In the genomic region with DNA sequence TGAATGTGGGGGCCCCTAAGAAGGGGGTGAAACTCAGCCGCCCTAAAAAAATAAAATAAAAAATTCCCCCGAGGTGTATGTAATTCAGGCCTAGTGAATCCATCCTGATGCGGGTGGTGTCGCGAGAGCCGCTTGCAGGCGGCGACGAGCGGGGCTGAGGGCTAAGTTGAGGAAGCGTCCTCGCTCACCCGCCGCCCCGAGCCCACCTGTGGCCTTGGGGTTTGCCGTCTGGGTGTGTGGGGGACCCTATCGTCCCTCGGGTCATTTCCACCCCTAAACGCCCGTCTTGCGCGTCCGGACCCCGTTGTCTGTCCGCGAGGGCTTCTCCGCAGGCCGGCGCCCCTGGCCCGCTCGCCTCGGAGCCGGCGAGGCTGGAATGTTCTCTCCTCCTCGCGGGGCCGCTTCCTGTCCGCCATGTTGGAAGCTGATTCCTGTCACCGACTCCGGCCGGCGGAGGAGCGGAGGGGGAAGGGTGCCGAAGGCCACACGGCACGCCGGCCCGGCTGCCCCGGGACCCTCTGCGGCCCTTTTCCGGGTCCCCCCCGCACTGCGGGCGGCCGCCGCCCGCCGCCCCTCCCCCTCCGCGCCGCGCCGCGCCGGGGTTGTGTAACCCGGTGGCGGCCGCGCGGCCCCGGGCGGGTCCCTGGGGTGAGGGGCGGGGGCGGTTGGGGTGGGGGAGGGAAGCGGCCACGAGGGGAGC, we compare ENCODE assay signal across 7 mouse cellular contexts. TPM values are rescaled to one million over a fixed set of nuclear protein-coding genes. Genes with fewer than 3 reads are reported as not detected.
DNase-seq lines count a peak whose midpoint lies in the region; ATAC-seq and TF ChIP-seq lines count a peak whose summit lies in the region.

No protein-coding gene starts in this region.

- DNase-seq in adrenal gland, postnatal 25 days = peak; percentile 71
- DNase-seq in embryonic facial prominence, embryonic 11.5 days (ENCODE audit: low spot score) = peak; percentile 78
- DNase-seq in heart, adult 11 months = peak; percentile 97
- peak; percentile 82 for DNase-seq in kidney, adult 18-20 months
- DNase-seq in spleen, adult 2 months (ENCODE audit: low read depth in 1 of 2, low spot score in 2 of 2) = peak; percentile 15 to 52

- H3K9me3 ChIP-seq in embryonic facial prominence, embryonic 11.5 days (replicated peaks; ENCODE audit: control insufficient read depth, low read length) = no peaks in the 10 kb centered on the region
- H3K9me3 ChIP-seq in limb, embryonic 13.5 days = no peaks in the 10 kb centered on the region
- no peaks in the 10 kb centered on the region for H3K9me3 ChIP-seq in midbrain, embryonic 15.5 days

- TF ChIP-seq CTCF in spleen, adult 2 months (IDR thresholded peaks at IDR 0.05; ENCODE audit: extremely low read depth, insufficient read depth, insufficient read length, insufficient replicate concordance) = no peak

- H3K9ac ChIP-seq in embryonic facial prominence, embryonic 11.5 days (replicated peaks; ENCODE audit: low read length) = peak overlapping the region; percentile 98
- H3K9ac ChIP-seq in limb, embryonic 13.5 days = peak overlapping the region; percentile 99
- H3K9ac ChIP-seq in midbrain, embryonic 15.5 days = peak overlapping the region; percentile 79

- peak; percentile 25; the same call in 1 of the 2 replicates for ATAC-seq in embryonic facial prominence, embryonic 11.5 days (replicated peaks; ENCODE audit: insufficient number of reproducible peaks, low FRiP score, low TSS enrichment, low read depth)
- ATAC-seq in limb, embryonic 13.5 days (ENCODE audit: low FRiP score, low read depth) = peak; percentile 16; the same call in 1 of the 2 replicates
- peak; percentile 7; the same call in 1 of the 2 replicates for ATAC-seq in midbrain, embryonic 15.5 days (replicated peaks)

- H3K27me3 ChIP-seq in embryonic facial prominence, embryonic 11.5 days (ENCODE audit: control insufficient read depth, insufficient read depth, low read length) = no peaks in the 10 kb centered on the region
- H3K27me3 ChIP-seq in limb, embryonic 13.5 days = no peaks in the 10 kb centered on the region
- no peaks in the 10 kb centered on the region for H3K27me3 ChIP-seq in midbrain, embryonic 15.5 days (replicated peaks)
- no peaks in the 10 kb centered on the region; the same call in 1 of the 2 replicates for H3K27me3 ChIP-seq in spleen, adult 2 months (ENCODE audit: control insufficient read depth, insufficient read depth, low read length)

- WGBS in embryonic facial prominence, embryonic 11.5 days = 0% methylated on average over 54 of the region's 76 CpGs
- under 1% methylated on average over 50 of the region's 76 CpGs for WGBS in limb, embryonic 13.5 days
- under 1% methylated on average over 52 of the region's 76 CpGs for WGBS in midbrain, embryonic 15.5 days
- WGBS in spleen, adult 2 months = under 1% methylated on average over 61 of the region's 76 CpGs

- no peak for TF ChIP-seq POLR2A in spleen, adult 2 months (IDR thresholded peaks at IDR 0.05; ENCODE audit: low read depth, low read length)

- no peaks in the 10 kb centered on the region; the same call in 1 of the 2 replicates for H3K4me1 ChIP-seq in embryonic facial prominence, embryonic 11.5 days (ENCODE audit: control insufficient read depth, insufficient read depth, low read length)
- peaks cover 6% of the 10 kb centered on the region for H3K4me1 ChIP-seq in limb, embryonic 13.5 days
- H3K4me1 ChIP-seq in midbrain, embryonic 15.5 days = peaks cover 17% of the 10 kb centered on the region
- no peaks in the 10 kb centered on the region; the same call in 1 of the 2 replicates for H3K4me1 ChIP-seq in spleen, adult 2 months (ENCODE audit: control insufficient read depth, insufficient read depth, insufficient read length)

- peak overlapping the region; percentile 51 for H3K4me2 ChIP-seq in embryonic facial prominence, embryonic 11.5 days (ENCODE audit: low read depth, low read length)
- peak overlapping the region; percentile 73 for H3K4me2 ChIP-seq in limb, embryonic 13.5 days (replicated peaks)
- peak overlapping the region; percentile 62 for H3K4me2 ChIP-seq in midbrain, embryonic 15.5 days

- peaks cover under 1% of the 10 kb centered on the region for H3K36me3 ChIP-seq in embryonic facial prominence, embryonic 11.5 days (replicated peaks; ENCODE audit: control insufficient read depth, insufficient read depth, low read depth, low read length)
- H3K36me3 ChIP-seq in limb, embryonic 13.5 days = peaks cover 14% of the 10 kb centered on the region
- peaks cover 1% of the 10 kb centered on the region; the same call in 1 of the 2 replicates for H3K36me3 ChIP-seq in midbrain, embryonic 15.5 days (replicated peaks)
- H3K36me3 ChIP-seq in spleen, adult 2 months (ENCODE audit: control insufficient read depth, insufficient read depth, low read length) = peaks cover 6% of the 10 kb centered on the region

- H3K4me3 ChIP-seq in embryonic facial prominence, embryonic 11.5 days (ENCODE audit: low read depth, low read length) = peak overlapping the region; percentile 99
- peak overlapping the region; percentile 100 for H3K4me3 ChIP-seq in limb, embryonic 13.5 days
- peak overlapping the region; percentile 66 for H3K4me3 ChIP-seq in midbrain, embryonic 15.5 days
- peak overlapping the region; percentile 78 for H3K4me3 ChIP-seq in spleen, adult 2 months (ENCODE audit: extremely low read depth, insufficient read depth, insufficient read length)

- H3K27ac ChIP-seq in embryonic facial prominence, embryonic 11.5 days (replicated peaks; ENCODE audit: low read depth, low read length) = peak overlapping the region; percentile 97
- peak overlapping the region; percentile 98 for H3K27ac ChIP-seq in limb, embryonic 13.5 days
- H3K27ac ChIP-seq in midbrain, embryonic 15.5 days = peak overlapping the region; percentile 94
- peak overlapping the region; percentile 100 for H3K27ac ChIP-seq in spleen, adult 2 months (ENCODE audit: insufficient read depth, low read length)

RNA-seq across cellular contexts. Expression of a gene that starts 1.0 kb away (rescaled TPM):
- total RNA-seq in adrenal gland, postnatal 25 days (2021) = 92.9 and 94.1 TPM in 2 replicates
- polyA plus RNA-seq in embryonic facial prominence, embryonic 11.5 days (2014; fragmentation: Nextera tagmentation; extraction: Ambion mirVana) = 4.1 and 4.8 TPM in 2 replicates
- 4.7 and 5.1 TPM in 2 replicates for polyA plus RNA-seq in limb, embryonic 13.5 days (2015; fragmentation: Nextera tagmentation; extraction: Ambion mirVana)
- 3.6 and 4.7 TPM in 2 replicates for polyA plus RNA-seq in midbrain, embryonic 15.5 days (2015; fragmentation: Nextera tagmentation; extraction: Ambion mirVana)
- 12.8 and 13.5 TPM in 2 replicates for polyA plus RNA-seq in spleen, adult 2 months (2012; rRNA removed)

RNA-seq across cellular contexts. Expression of a gene that starts 38.1 kb away (rescaled TPM):
- total RNA-seq in adrenal gland, postnatal 25 days (2021) = not detected in 2 replicates
- 10.6 and 60.0 TPM in 2 replicates for polyA plus RNA-seq in embryonic facial prominence, embryonic 11.5 days (2014; fragmentation: Nextera tagmentation; extraction: Ambion mirVana)
- polyA plus RNA-seq in limb, embryonic 13.5 days (2015; fragmentation: Nextera tagmentation; extraction: Ambion mirVana) = not detected in 2 replicates
- 0.31 and 0.53 TPM in 2 replicates for polyA plus RNA-seq in midbrain, embryonic 15.5 days (2015; fragmentation: Nextera tagmentation; extraction: Ambion mirVana)
- polyA plus RNA-seq in spleen, adult 2 months (2012; rRNA removed) = not detected in 2 replicates

Comparison
In these comparisons a context has a peak if more than half of its experiments do, and no peak if none do; other contexts are left out.
1. Peak in every context shown above with its lines: DNase-seq, ATAC-seq, H3K4me3 ChIP-seq and H3K27ac ChIP-seq.
2. DNase-seq: peak in every context shown above with its lines; median percentile 97 in heart, adult 11 months; 82 in kidney, adult 18-20 months; 78 in embryonic facial prominence, embryonic 11.5 days; 71 in adrenal gland, postnatal 25 days; 34 in spleen, adult 2 months.